Mouse (Mus musculus): Measurements from ENCODE around the gene Olfr629.
"Not testable (repeated sequence)": the region's sequence is repeated elsewhere in the genome, so short reads cannot be mapped to it uniquely, and the experiment has no call there.

GRCm38 (mm10) chr7:103716398-103716797 is 28.3 kb downstream of the Olfr629 start:
- TF ChIP-seq SMC3 (IDR thresholded peaks at IDR 0.05; ENCODE audit: low read depth, low read length); MAX (IDR thresholded peaks at IDR 0.05; ENCODE audit: low read length); ZKSCAN1 (IDR thresholded peaks at IDR 0.05; ENCODE audit: low read depth, low read length); CTCF (IDR thresholded peaks at IDR 0.05 in 2 of 3, conservative IDR thresholded peaks at IDR 0.05 in 1 of 3; ENCODE audit: control insufficient read depth in 1 of 3, insufficient read depth in 1 of 3, low read depth in 2 of 3, low read length in 3 of 3, poor library complexity in 1 of 3, severe bottlenecking in 1 of 3); E2F4 (IDR thresholded peaks at IDR 0.05; ENCODE audit: borderline replicate concordance, low read depth, low read length); ZNF384 (IDR thresholded peaks at IDR 0.05; ENCODE audit: low read depth, low read length); MXI1 (IDR thresholded peaks at IDR 0.05; ENCODE audit: low read depth, low read length): not testable (repeated sequence)
